Mouse (Mus musculus) urinary bladder, postnatal 4 days (tissue): ENCODE data around the gene Olfr1170.

Experiments used
- DNase-seq, 2 experiments: peaks; one replicate each; pipeline ENCODE4 v3.0.0; 2021 to 2022; ENCODE audit warnings: low spot score in 2 of 2

Olfr1170 gene

GRCm38 (mm10) chr2:88228234-88228633 lies at the start of gene Olfr1170:
Gene Olfr1170 (minus strand): TSS chr2:88228334.
- no peak for DNase-seq

- DNase-seq, result no peak
Measured at GRCm38 (mm10) chr2:88220784-88221183, 7.3 kb downstream of the Olfr1170 start.

GRCm38 (mm10) chr2:88181580-88181979 lies 46.6 kb downstream of the Olfr1170 start, which contains the start of gene Olfr1168:
Gene Olfr1168 (plus strand): TSS chr2:88181880.
- no peak for DNase-seq
